Mouse (Mus musculus): ENCODE measurements around the gene Fam161a.
"Not testable (repeated sequence)": the region's sequence is repeated elsewhere in the genome, so short reads cannot be mapped to it uniquely, and the experiment has no call there.

Gene Fam161a

GRCm38 (mm10) chr11:23049642-23050041 is 42.3 kb downstream of the Fam161a start:
- no peak for DNase-seq (ENCODE audit: low read depth, low spot score)

GRCm38 (mm10) chr11:23052353-23052752 is 45.0 kb downstream of the Fam161a start:
- no peak for DNase-seq (ENCODE audit: low read depth, low spot score)

GRCm38 (mm10) chr11:23063153-23063552 is 55.8 kb downstream of the Fam161a start:
- no peak for DNase-seq (ENCODE audit: low read depth, low spot score)

GRCm38 (mm10) chr11:23063857-23064256 is 56.5 kb downstream of the Fam161a start:
- DNase-seq (ENCODE audit: low read depth, low spot score): no peak

GRCm38 (mm10) chr11:23064276-23064675 is 56.9 kb downstream of the Fam161a start:
- DNase-seq (ENCODE audit: low read depth, low spot score): not testable (repeated sequence)

GRCm38 (mm10) chr11:23065167-23065668 is 57.9 kb downstream of the Fam161a start:
- DNase-seq (ENCODE audit: low read depth, low spot score): no peak

- DNase-seq (ENCODE audit: low read depth, low spot score): peak; percentile 93
Measured at GRCm38 (mm10) chr11:23067395-23068136, 60.2 kb downstream of the Fam161a start.

GRCm38 (mm10) chr11:23068201-23068600 is 60.9 kb downstream of the Fam161a start:
- no peak for DNase-seq (ENCODE audit: low read depth, low spot score)

- DNase-seq (ENCODE audit: low read depth, low spot score): not testable (repeated sequence)
Measured at GRCm38 (mm10) chr11:23068986-23069385, 61.7 kb downstream of the Fam161a start.

- no peak for DNase-seq (ENCODE audit: low read depth, low spot score)
Measured at GRCm38 (mm10) chr11:23074841-23075240, 67.5 kb downstream of the Fam161a start.

GRCm38 (mm10) chr11:23078541-23078940 is 71.2 kb downstream of the Fam161a start:
- no peak for DNase-seq (ENCODE audit: low read depth, low spot score)
